Mouse (Mus musculus) ES-E14 (cell line): ENCODE results near the gene Ormdl2. TPM values are rescaled to one million over a fixed set of nuclear protein-coding genes. Genes with fewer than 3 reads are reported as not detected.
A peak's percentile ranks its signal among the peaks of the same experiment; 100 is the strongest.

Experiments
- DNase-seq: peaks from one replicate; pipeline ENCODE4 v3.0.0-alpha.2; 2013; ENCODE audit warnings: low read depth, low spot score
- H3K27ac ChIP-seq: 2 replicates; pipeline ENCODE4 v1.5.1; 2012; ENCODE audit warnings: low read depth, mild to moderate bottlenecking, low read length, moderate library complexity, mixed read lengths; ENCODE audit not compliant: poor library complexity, insufficient read depth, severe bottlenecking
- H3K36me3 ChIP-seq: 2 replicates; pipeline ENCODE4 v1.6.1; 2012; ENCODE audit warnings: mild to moderate bottlenecking, low read length, moderate library complexity, mixed read lengths; ENCODE audit not compliant: control insufficient read depth, poor library complexity, insufficient read depth, severe bottlenecking
- H3K4me1 ChIP-seq, 2 experiments: fragments of 150-350 bp in 1 of 2; sonication (generic) in 1 of 2; 2 replicates each; pipeline ENCODE4 v1.6.1; 2012; ENCODE audit warnings: low read length in 2 of 2, mild to moderate bottlenecking in 1 of 2, mixed read lengths in 1 of 2; ENCODE audit not compliant: control insufficient read depth in 2 of 2, insufficient read depth in 2 of 2, poor library complexity in 1 of 2
- H3K4me3 ChIP-seq, 2 experiments: fragments of 150-350 bp in 1 of 2; sonication (generic) in 1 of 2; 2 replicates each; pipeline ENCODE4 v1.5.1; 2012; ENCODE audit warnings: low read length in 2 of 2, low read depth in 1 of 2, mild to moderate bottlenecking in 1 of 2, mixed read lengths in 1 of 2; ENCODE audit not compliant: insufficient read depth in 1 of 2, poor library complexity in 1 of 2, severe bottlenecking in 1 of 2
- H3K9ac ChIP-seq: 2 replicates; pipeline ENCODE4 v1.6.1; 2012; ENCODE audit warnings: low read depth, mild to moderate bottlenecking, low read length, mixed read lengths; ENCODE audit not compliant: poor library complexity, insufficient read depth, severe bottlenecking
- H3K9me3 ChIP-seq: fragments of 150-350 bp; sonication (generic); 2 replicates; pipeline ENCODE4 v1.6.1; 2012; ENCODE audit warnings: low read depth, mild to moderate bottlenecking, low read length; ENCODE audit not compliant: control insufficient read depth, insufficient read depth
- CHD2 ChIP-seq: IDR thresholded peaks from 2 replicates; pipeline ENCODE4 v1.6.1; 2014; ENCODE audit warnings: mild to moderate bottlenecking, low read depth, low read length, inconsistent platforms
- HCFC1 ChIP-seq: IDR thresholded peaks from 2 replicates; pipeline ENCODE4 v1.6.1; 2012; ENCODE audit warnings: low read length, inconsistent platforms, borderline replicate concordance; ENCODE audit not compliant: insufficient read depth
- MAFK ChIP-seq: IDR thresholded peaks from 2 replicates; pipeline ENCODE4 v1.6.1; 2014; ENCODE audit warnings: mild to moderate bottlenecking, low read depth, low read length, inconsistent platforms; ENCODE audit not compliant: insufficient read depth
- ZC3H11A ChIP-seq: IDR thresholded peaks from 2 replicates; pipeline ENCODE4 v1.6.1; 2012; ENCODE audit warnings: low read depth, mild to moderate bottlenecking, inconsistent platforms, low read length, borderline replicate concordance
- ZNF384 ChIP-seq: IDR thresholded peaks from 2 replicates; pipeline ENCODE4 v1.6.1; 2012; ENCODE audit warnings: low read depth, low read length, inconsistent platforms
- in situ Hi-C, 2 experiments: fragments of 600-800 bp; cut with MboI; formaldehyde crosslinking; loops; one replicate each; pipeline ENCODE4 v1.15.1; 2025; ENCODE audit warnings: low sequenced_read_pairs in 2 of 2, inconsistent platforms in 1 of 2; ENCODE audit not compliant: unreplicated experiment in 2 of 2
- total RNA-seq: library from RNA; depleted of rRNA; stranded (reverse); fragments of 300-350 nt; gene quantifications from 2 replicates; pipeline ENCODE4 v1.2.3, GENCODE M21; 2012

Gene Ormdl2
- total RNA-seq, 1 experiment, result 145 TPM

- Histone ChIP-seq H3K36me3 (peaks cover 7% of the 10 kb centered on the region), H3K4me1 (peaks cover 0 to 14% of the 10 kb centered on the region in 2 experiments; a peak in 3 of 4 replicates)
- in situ Hi-C loops, result no loop called here
These were observed 16.1 kb downstream of the Ormdl2 start for GRCm38 (mm10) chr10:128805092-128806000.

GRCm38 (mm10) chr10:128804271-128805091 is 17.0 kb downstream of the Ormdl2 start, which contains the start of gene Tmem198b:
Gene Tmem198b, minus strand, starts transcription at chr10:128804370.
- in situ Hi-C loops, result no loop called here
- TF ChIP-seq ZNF384, result no peak
- no peak for TF ChIP-seq MAFK
- no peak for TF ChIP-seq HCFC1
- Histone ChIP-seq H3K36me3 (peaks cover 7% of the 10 kb centered on the region), H3K4me1 (peaks cover 0 to 14% of the 10 kb centered on the region in 2 experiments; a peak in 3 of 4 replicates), H3K9ac (peak within 1 kb of the TSS; percentile 94), H3K9me3 (no peaks in the 10 kb centered on the region), H3K27ac (peak within 1 kb of the TSS; percentile 83), H3K4me3 (peak within 1 kb of the TSS; percentile 90 to 99)
- peak; percentile 51 for DNase-seq

More at GRCm38 (mm10) chr10:128805092-128806000, 16.1 kb downstream of the Ormdl2 start:
- Histone ChIP-seq H3K4me3 (peak overlapping the region; percentile 90 to 99), H3K9ac (peak overlapping the region; percentile 94), H3K27ac (peak overlapping the region; percentile 83), H3K9me3 (no peaks in the 10 kb centered on the region)
- TF ChIP-seq ZNF384 (no peak), HCFC1 (peak; percentile 72; the same call in 1 of the 2 replicates)
- DNase-seq, result peak; percentile 97

- Histone ChIP-seq H3K9ac (peak within 1 kb of the TSS; percentile 94), H3K4me1 (peaks cover 0 to 14% of the 10 kb centered on the region in 2 experiments; a peak in 3 of 4 replicates), H3K36me3 (peaks cover 6% of the 10 kb centered on the region), H3K9me3 (no peaks in the 10 kb centered on the region), H3K4me3 (peak within 1 kb of the TSS; percentile 90 to 99), H3K27ac (peak within 1 kb of the TSS; percentile 83)
- TF ChIP-seq CHD2, result no peak
- 0 out of 2 replicates have a peak, but pooled peaks have one; percentile 11 for TF ChIP-seq ZC3H11A
- no peak for DNase-seq
- in situ Hi-C loops, result no loop called here
These were observed 17.6 kb downstream of the Ormdl2 start, which contains the start of gene Dnajc14 for GRCm38 (mm10) chr10:128803771-128804270. Gene Dnajc14, plus strand, starts transcription at chr10:128804062.

- Histone ChIP-seq H3K9ac (peak overlapping the region; percentile 60; the same call in 1 of the 2 replicates), H3K36me3 (peaks cover 3% of the 10 kb centered on the region; the same call in 1 of the 2 replicates), H3K9me3 (no peaks in the 10 kb centered on the region), H3K4me1 (peaks cover 0 to 13% of the 10 kb centered on the region in 2 experiments; a peak in 3 of 4 replicates), H3K4me3 (peak overlapping the region; percentile 90 to 99), H3K27ac (no peak overlapping the region)
- in situ Hi-C loops, result no loop called here
- TF ChIP-seq HCFC1 (no peak), MAFK (no peak), CHD2 (no peak), ZC3H11A (no peak), ZNF384 (no peak)
- no peak for DNase-seq
These were observed 18.1 kb downstream of the Ormdl2 start for GRCm38 (mm10) chr10:128803361-128803760.
